Mouse (Mus musculus) ES-E14 (cell line): ENCODE measurements at regions not wholly inside any gene's neighbourhood (a gene's known extent, or its start where the extent isn't known, plus 50 kb on each side); places are given as distances from the start of the nearest gene placed in this dataset.

Source experiments
- CHD2 ChIP-seq: IDR thresholded peaks from 2 replicates; pipeline ENCODE4 v1.6.1; 2014; ENCODE audit warnings: mild to moderate bottlenecking, low read depth, low read length, inconsistent platforms
- HCFC1 ChIP-seq: IDR thresholded peaks from 2 replicates; pipeline ENCODE4 v1.6.1; 2012; ENCODE audit warnings: low read length, inconsistent platforms, borderline replicate concordance; ENCODE audit not compliant: insufficient read depth
- MAFK ChIP-seq: IDR thresholded peaks from 2 replicates; pipeline ENCODE4 v1.6.1; 2014; ENCODE audit warnings: mild to moderate bottlenecking, low read depth, low read length, inconsistent platforms; ENCODE audit not compliant: insufficient read depth
- ZC3H11A ChIP-seq: IDR thresholded peaks from 2 replicates; pipeline ENCODE4 v1.6.1; 2012; ENCODE audit warnings: low read depth, mild to moderate bottlenecking, inconsistent platforms, low read length, borderline replicate concordance
- ZNF384 ChIP-seq: IDR thresholded peaks from 2 replicates; pipeline ENCODE4 v1.6.1; 2012; ENCODE audit warnings: low read depth, low read length, inconsistent platforms

GRCm38 (mm10) chr3:151366707-151367306, 70.9 kb upstream of the Adgrl4 start:
- no peak for TF ChIP-seq ZC3H11A
- no peak for TF ChIP-seq CHD2
- no peak for TF ChIP-seq HCFC1
- no peak for TF ChIP-seq ZNF384
- no peak for TF ChIP-seq MAFK
